Mouse (Mus musculus): ENCODE results near the gene Dcun1d1.

DNA sequence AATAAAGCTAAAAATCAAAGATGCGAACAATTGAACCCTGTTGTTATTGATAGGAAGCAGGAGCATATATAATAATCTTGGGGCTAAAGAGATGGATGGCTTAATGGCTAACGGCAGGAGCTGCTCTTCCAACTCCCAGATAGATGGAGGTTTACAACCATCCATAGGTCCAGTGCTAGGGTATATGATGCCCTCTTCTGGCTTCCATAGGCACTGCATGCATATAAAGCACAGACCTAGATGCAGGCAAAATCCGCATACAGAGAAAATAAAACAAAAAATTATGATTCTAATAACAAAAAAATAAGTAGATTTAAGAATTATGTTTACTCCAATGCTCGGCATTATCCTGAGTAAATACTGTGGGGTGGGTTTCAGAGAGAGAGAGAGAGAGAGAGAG lies 35.7 kb upstream of the Dcun1d1 start:
- TF ChIP-seq CTCF (IDR thresholded peaks at IDR 0.05; ENCODE audit: control insufficient read depth, insufficient read depth, low read length) (peak; percentile 15; the same call in 1 of the 2 replicates), POLR2A (IDR thresholded peaks at IDR 0.05; ENCODE audit: borderline replicate concordance, control insufficient read depth, low read depth, low read length) (no peak)

All from bone marrow, adult 2 months (tissue).